Mouse (Mus musculus) heart, postnatal 14 days (tissue): ENCODE measurements at regions not wholly inside any gene's neighbourhood (a gene's known extent, or its start where the extent isn't known, plus 50 kb on each side); places are given as distances from the start of the nearest gene placed in this dataset.
A peak's percentile ranks its signal among the peaks of the same experiment; 100 is the strongest.

Experiments
- DNase-seq, 2 experiments: peaks; one replicate each; pipeline ENCODE4 v3.0.0; 2021 to 2022
- intact Hi-C: fragments of 180-260 bp; cut with DNase I; formaldehyde crosslinking; loops from one replicate; pipeline ENCODE4 v1.15.1; 2025

GRCm38 (mm10) chr2:56083226-56083625, 647.5 kb downstream of the Kcnj3 start:
- DNase-seq: no peak
- intact Hi-C loops: no loop called here

DNA sequence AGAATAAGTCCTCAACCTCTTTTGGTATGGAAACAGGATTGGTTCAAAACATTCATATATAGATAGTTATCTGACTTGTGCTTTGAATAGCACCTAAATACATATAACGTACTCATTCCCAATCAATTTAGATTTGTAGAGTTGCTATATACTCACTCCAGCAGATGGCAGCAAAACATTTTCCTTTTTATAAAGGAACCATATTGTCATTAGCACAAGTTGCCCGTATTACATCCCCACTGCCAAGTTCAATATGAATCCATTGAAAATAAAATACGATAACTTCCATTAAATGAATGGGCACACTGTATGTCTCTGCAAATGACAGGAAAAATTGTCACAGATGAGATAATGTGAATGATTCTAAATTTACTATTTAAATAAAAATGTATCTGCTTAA, 673.8 kb downstream of the Kcnj3 start:
- no peak for DNase-seq
- intact Hi-C loops: no loop called here

- no peak for DNase-seq
- intact Hi-C loops: loop anchor here (10.0 kb wide), 2 partner anchors 1585 to 1725 kb away; no protein-coding TSS in a partner anchor
Observed at GRCm38 (mm10) chr2:56109975-56110374, 674.2 kb downstream of the Kcnj3 start.

- intact Hi-C loops: loop anchor here (2.0 to 10.0 kb wide), 3 partner anchors 1580 to 1804 kb away; no protein-coding TSS in a partner anchor
- DNase-seq: peak; percentile 3 to 15
Observed at GRCm38 (mm10) chr2:56114469-56114868, 678.7 kb downstream of the Kcnj3 start.

- DNase-seq: no peak
- intact Hi-C loops: loop anchor here (5.0 to 10.0 kb wide), 3 partner anchors 1258 to 1715 kb away; no protein-coding TSS in a partner anchor
Observed at GRCm38 (mm10) chr2:56119368-56119767, 683.6 kb downstream of the Kcnj3 start.

GRCm38 (mm10) chr2:56147107-56147615, 711.4 kb downstream of the Kcnj3 start:
- intact Hi-C loops: no loop called here
- no peak for DNase-seq

DNA sequence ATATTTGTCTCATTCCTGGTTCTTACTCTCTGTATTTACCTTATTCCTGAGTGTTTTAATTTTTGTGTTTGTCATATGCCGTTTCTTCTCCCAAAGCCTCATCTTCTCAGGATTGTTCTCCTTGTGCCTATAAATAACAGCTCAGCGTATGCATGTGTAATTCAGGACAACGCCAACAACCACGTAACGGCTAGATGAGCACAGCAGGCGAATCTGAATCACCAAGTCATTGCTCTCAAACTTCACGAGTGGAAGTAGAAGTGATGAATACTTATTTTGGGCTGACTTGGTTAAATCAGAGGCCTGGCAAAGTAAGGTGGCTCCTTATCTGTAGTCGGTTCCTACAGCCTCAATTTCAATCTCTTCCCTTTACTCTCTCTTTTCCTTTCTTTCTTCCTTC, 760.7 kb downstream of the Kcnj3 start:
- intact Hi-C loops: no loop called here
- no peak for DNase-seq

DNA sequence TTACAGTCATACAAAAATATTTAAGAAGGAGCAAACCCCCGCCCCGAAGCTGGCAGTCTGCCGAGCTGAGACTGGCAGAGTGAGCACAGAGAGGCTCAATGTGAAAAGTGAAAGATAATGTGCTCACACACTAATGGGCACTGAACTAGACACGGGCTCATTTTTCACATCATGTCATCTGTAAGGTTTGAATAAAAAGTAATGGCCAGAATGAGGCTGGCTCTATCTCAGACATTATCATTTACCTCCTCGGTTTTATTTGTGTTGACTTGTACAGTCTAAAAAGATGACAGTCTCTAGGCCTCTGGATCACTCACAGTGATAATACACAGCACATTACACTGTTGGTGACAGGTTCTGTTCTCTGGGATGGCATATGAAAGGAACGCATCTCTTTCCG, 791.7 kb downstream of the Kcnj3 start:
- intact Hi-C loops: no loop called here
- no peak for DNase-seq

GRCm38 (mm10) chr2:56233042-56233441, 797.3 kb downstream of the Kcnj3 start:
- intact Hi-C loops: no loop called here
- DNase-seq: no peak

DNA sequence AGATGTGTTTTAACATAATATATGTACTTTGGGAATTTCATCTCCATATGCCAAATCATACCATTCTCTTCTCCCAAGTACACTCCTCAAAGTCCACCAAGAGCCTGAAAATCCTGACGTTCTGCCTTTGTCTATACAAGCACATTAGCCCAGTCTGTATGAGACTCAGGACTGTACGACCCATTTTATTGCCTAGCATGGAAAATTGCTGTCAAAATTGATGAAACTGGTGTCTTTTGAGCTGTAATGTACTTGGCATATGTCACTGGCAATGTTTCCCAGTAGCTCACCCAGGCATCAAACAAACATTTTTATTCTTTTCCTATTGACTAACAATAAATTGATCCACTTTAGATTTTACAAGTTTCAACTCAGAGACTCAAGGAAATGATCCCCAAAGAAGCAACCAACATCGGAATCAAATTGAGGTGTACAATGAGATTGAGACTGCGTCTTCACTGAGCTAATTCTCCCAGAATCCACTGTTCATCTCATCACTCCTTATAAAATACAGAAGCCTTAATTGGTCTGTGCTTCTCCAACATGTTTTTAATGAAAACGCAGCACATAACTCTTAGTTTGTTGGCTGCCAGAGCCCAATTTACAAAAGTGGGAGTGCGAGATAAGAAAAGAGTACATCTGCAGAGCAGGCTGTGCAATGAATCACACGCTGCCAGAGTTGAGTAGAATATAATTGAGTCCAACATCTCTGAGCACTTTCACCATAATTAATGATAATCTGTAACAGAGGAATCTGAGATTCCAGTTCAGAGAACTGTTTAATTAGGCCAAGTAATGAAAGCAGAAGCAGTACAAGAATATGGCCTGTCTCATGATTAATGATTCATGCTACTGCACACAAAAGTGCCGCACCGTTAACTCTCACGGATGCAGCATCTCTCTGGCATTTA, 821.5 kb downstream of the Kcnj3 start:
- intact Hi-C loops: no loop called here

DNA sequence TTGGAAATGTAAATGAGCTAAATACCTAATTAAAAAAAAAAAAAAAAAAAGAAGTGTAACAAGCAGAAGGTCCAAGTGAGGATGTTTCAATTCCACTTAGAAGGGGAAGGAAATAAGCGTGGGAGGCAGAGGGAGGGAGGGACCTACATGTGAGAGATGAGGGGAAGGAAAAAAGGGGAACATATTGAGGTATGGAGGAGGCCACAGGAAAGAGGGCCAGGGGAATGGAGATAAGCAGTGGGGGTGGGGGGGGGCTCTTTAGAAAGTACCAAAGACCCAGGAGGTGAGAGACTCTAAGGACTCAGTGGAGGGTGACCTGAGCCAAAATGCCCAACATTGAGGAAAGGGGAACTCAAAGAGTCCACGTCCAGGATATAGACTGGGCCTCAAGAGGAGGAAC, 818.9 kb downstream of the Nr4a2 start:
- intact Hi-C loops: no loop called here
- no peak for DNase-seq

More for the DNA sequence above, 821.5 kb downstream of the Kcnj3 start:
- no peak for DNase-seq

DNA sequence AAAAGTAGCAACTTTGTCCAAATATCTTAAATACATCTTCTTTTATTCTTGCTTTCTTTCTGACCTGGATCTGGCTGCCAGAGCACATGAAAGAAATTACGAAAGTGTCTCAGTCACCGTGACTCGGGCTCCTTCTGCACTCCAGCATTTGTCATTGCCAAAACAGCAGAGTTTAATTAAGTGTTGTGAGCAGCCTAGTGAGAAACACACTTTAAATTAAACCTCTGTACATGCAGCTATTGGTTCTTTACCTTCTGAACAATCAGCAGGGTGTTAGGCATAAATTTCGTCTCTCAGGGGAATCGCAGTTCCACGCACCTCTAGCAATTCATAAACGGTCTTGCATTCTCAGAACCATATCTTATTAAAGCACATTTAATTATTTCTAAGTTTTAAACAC, 802.1 kb downstream of the Nr4a2 start:
- no peak for DNase-seq
- intact Hi-C loops: no loop called here

GRCm38 (mm10) chr2:56322508-56322907, 801.3 kb downstream of the Nr4a2 start:
- DNase-seq: no peak
- intact Hi-C loops: no loop called here

DNA sequence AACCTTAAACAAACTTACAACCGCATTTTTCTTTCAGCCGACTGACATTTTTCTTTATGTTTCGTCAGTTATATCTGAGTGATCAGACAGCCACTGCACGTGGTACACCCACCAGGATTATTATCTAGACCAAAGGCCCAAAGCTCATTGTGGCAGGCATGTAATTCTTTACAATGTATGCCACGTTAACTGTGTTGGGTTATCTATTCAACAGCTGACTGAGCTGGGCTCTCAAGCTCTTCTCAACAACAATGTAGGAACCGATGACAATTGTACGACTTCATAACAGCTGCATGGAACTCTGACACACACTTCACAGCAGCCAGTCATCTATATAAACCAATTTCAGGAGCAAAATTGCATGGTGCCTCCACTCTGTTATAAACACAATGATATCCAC, 787.8 kb downstream of the Nr4a2 start:
- intact Hi-C loops: no loop called here

GRCm38 (mm10) chr2:56364065-56364464, 759.7 kb downstream of the Nr4a2 start:
- intact Hi-C loops: no loop called here
- no peak for DNase-seq

More for the DNA sequence above, 787.8 kb downstream of the Nr4a2 start:
- DNase-seq: no peak
